Mouse (Mus musculus) adrenal gland (tissue): ENCODE data around the gene BC048671.

ENCODE experiments used
- intact Hi-C: fragments of 180-260 bp; cut with DNase I; formaldehyde crosslinking; loops from one replicate; pipeline ENCODE4 v1.15.1; 2025
- long read RNA-seq, 2 experiments: library from polyadenylated mRNA; unstranded; transcript quantifications; one replicate each; pipeline ENCODE4 v2.0.0; 2020; ENCODE audit warnings: borderline replicate concordance in 1 of 2; ENCODE audit not compliant: insufficient replicate concordance in 1 of 2

BC048671 gene
- long read RNA-seq, experiment 1 = 0 reads
- long read RNA-seq, experiment 2 = 0 reads

- intact Hi-C loops = no loop called here
Measured at GRCm38 (mm10) chr6:90300919-90301318, at the start of gene BC048671. Gene BC048671, plus strand, starts transcription at chr6:90301219.

GRCm38 (mm10) chr6:90288265-90288664, 12.8 kb upstream of the BC048671 start:
- intact Hi-C loops = loop anchor here (10.0 kb wide), 1 partner anchor 603 kb away; no protein-coding TSS in a partner anchor

DNA sequence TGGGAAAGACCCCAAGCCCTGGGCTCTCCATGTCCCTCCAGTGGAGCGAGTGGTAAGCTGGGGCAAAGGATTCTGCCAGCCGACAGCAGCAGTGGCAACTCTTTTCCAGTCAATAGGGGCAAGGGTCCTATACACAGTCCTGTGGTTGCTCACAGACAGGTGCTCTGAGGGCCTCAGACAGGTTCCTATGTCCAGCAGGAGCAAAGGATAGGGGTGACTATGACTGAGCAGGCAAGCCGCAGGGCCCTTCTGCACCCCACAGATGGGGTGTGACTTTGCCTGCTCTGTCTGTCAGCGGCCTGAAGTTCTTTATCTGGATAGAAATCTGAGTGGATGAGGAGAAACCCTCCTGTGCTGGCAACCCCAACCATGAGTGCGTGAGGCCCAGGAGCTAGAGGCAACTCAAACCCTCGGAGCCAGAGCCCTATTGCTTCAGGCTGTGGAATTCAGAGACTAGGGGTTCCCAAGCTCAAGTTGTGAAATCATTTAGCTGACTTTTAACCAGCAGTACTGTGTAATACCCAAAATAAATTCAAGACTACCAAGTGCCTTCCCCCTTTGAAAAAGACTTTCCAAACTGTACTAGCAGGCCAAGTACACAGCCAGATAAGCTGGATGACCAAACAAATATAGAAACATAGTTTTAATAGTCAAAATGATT, 5.4 kb downstream of the BC048671 start:
- intact Hi-C loops = no loop called here

GRCm38 (mm10) chr6:90308839-90309778, 8.1 kb downstream of the BC048671 start:
- intact Hi-C loops = no loop called here

GRCm38 (mm10) chr6:90315961-90316360, 14.9 kb downstream of the BC048671 start:
- intact Hi-C loops = no loop called here

DNA sequence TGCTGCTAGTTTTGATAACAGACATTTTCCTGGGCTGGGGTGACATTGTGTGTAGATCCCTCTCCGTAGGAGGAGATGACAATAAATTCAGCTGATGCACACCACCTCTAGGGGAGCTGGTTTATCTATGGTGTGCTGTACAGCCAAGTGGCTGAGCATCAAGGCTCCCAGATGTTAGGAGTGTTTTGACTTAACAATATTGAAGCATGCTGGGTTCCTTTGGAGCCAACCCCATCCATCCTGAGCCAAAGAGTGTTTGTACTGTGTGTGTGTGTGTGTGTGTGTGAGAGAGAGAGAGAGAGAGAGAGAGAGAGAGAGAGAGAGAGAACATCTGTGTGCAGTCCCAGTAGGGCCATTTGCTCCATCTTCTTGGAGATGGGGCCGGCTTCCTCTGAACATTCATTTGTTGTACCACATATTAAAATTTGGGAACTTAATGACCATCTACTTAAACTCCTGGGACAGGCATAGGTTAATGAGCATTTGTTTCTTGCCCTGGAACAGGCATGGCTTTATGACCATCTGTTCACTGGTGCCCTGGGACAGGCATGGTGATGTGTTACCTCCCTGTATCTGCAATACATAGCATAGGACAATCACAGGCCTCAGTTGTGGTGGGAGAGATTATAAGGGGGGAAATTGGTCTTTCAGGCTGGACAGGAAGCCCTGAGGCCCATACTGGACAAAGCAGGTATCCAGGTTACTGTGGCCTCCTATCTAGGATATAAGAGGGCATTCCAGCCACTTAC, 16.7 kb downstream of the BC048671 start:
- intact Hi-C loops = no loop called here

- intact Hi-C loops = no loop called here
Measured at GRCm38 (mm10) chr6:90319019-90319418, 18.0 kb downstream of the BC048671 start.

DNA sequence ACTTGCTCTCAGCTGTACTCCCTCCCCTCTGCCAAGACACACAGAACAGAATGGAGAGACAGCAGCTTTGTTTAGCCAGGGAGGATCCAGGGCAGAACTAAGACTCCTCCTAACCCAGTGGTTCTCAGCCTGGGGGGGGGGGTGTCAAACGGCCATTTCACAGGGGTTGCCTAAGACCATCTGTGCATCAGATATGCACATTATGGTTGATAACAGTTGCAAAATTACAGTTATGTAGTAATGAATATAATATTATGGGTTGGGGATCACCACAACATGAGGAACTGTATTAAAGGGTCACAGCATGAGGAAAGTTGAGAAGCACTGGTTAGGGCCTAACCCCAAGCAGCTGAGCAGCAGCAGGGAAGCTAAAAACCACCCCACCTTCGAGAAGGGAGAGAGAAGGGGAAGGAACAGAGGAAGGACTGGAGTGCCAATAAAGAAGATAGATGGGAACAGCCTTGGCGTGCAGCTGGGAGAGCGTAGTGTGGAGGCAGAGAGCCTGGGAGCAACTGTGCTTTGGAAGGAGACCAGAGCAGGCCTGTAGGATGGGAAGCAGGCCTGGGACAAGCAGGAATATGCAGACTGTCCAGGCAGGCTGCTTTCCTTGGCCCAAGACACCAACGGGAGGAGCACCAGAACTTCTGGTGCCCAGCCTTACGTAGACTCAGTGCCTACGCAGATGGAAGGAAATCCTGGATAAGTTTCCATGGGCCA, 18.6 kb downstream of the BC048671 start:
- intact Hi-C loops = loop anchor here (10.0 kb wide), 1 partner anchor 635 kb away; no protein-coding TSS in a partner anchor

GRCm38 (mm10) chr6:90320429-90320828, 19.4 kb downstream of the BC048671 start:
- intact Hi-C loops = loop anchor here (10.0 kb wide), 1 partner anchor 636 kb away; no protein-coding TSS in a partner anchor

DNA sequence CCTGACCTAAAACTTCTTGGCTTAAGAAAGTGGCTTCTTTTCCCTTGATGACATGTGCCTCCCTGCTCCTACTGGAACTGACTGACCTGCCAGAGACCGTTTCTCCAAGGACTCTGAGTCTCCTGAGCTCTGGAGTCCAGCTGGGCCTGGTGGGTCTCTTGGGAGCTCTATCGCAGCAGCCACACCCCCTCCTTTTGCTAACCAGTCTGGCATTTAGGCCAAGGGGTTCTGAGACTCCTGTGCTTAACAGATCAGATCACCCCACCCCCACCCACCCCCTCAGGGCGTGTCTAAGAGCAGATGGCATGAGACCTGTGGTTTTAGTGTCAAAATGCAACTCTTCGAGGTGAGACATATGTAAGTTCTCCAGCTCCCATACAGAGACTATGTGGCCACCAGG, 20.8 kb downstream of the BC048671 start:
- intact Hi-C loops = loop anchor here (10.0 kb wide), 1 partner anchor 637 kb away; no protein-coding TSS in a partner anchor

DNA sequence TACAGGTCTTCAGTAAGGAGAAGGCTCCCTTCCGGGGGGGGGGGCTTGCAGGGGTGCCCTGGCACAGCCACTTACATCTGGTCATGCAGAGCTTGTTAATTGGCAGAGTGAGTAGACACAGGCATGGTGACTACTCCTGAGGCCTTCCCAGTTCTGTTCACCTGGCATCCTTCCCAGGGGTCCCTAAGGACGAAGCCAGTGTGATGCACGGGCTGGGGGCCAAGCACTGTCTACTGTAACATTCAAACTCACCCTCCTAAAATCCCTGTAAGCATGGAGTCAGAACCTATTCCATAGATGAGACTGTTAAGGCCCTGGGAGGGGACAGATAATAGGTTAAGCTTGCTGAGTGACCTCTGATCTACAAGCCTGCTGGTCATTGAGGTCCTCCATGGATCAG, 23.0 kb downstream of the BC048671 start:
- intact Hi-C loops = loop anchor here (10.0 kb wide), 1 partner anchor 639 kb away; no protein-coding TSS in a partner anchor

GRCm38 (mm10) chr6:90324463-90324862, 23.4 kb downstream of the BC048671 start:
- intact Hi-C loops = loop anchor here (10.0 kb wide), 1 partner anchor 640 kb away; no protein-coding TSS in a partner anchor

- intact Hi-C loops = loop anchor here (10.0 kb wide), 1 partner anchor 640 kb away; no protein-coding TSS in a partner anchor
Measured at GRCm38 (mm10) chr6:90324991-90325390, 24.0 kb downstream of the BC048671 start, which contains the start of gene Chst13. Gene Chst13, minus strand, starts transcription at chr6:90325185.

GRCm38 (mm10) chr6:90327670-90328069, 26.7 kb downstream of the BC048671 start:
- intact Hi-C loops = loop anchor here (10.0 kb wide), 1 partner anchor 643 kb away; no protein-coding TSS in a partner anchor

DNA sequence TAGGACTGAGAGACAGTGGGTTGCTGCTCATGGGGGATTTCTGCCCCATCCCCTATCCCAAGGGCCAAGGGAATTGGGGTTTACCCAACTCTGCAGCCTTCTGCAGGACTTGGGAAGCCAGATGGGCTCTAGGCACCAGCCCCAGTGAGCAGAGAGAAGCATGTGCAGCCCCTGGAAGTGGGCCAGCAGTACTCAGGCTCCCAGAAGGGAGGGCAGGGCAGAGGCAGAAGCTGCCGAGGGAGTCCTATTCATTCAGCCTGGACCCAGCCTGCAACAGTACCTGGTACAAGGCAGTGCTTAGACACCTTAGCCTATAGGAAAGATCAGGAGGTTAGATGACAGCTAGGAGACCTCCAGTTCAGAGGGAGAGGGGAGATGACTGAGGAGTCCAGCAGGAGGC, 28.9 kb downstream of the BC048671 start:
- intact Hi-C loops = loop anchor here (10.0 kb wide), 1 partner anchor 645 kb away; no protein-coding TSS in a partner anchor

- intact Hi-C loops = no loop called here
Measured at GRCm38 (mm10) chr6:90332561-90333425, 31.8 kb downstream of the BC048671 start, which contains the start of gene Uroc1. Gene Uroc1, plus strand, starts transcription at chr6:90333284.

DNA sequence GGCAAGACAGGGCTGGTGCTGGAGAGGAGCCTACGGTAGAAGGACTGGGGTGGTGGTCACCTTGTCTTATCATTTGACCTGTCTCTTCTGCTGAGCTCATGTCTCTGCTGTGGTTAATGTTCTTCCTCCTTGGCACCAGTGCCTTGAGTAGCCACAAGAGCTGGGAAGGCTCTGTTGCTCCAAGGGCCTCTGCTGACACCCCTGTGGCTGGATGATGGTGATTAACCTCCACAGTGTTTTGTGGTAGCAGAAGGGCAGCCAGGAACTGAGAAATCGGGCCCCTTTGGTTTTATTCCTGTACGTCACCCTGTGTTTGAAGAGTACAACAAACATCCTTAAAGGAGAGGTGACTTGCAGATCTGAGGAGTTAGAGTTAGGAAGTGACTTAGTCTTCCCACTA, 33.2 kb downstream of the BC048671 start:
- intact Hi-C loops = no loop called here

DNA sequence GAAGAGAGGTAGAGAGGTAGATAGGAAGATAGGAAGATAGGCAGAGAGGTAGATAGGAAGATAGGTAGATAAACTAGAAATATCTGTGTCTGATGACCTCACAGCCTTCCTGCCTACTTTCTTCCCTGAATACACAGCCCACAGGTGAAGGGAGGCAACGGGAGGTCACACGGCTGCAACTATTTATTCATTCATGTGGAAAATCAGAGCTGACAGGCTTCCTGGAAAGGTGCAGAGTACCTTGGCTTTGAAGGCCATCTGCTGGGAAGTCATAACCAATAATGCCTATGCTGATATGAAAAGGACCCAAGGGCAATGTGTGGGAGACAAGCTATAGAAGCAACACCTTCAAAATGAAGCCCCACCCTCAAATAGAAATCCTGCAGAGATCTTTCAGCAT, 41.3 kb downstream of the BC048671 start:
- intact Hi-C loops = no loop called here

DNA sequence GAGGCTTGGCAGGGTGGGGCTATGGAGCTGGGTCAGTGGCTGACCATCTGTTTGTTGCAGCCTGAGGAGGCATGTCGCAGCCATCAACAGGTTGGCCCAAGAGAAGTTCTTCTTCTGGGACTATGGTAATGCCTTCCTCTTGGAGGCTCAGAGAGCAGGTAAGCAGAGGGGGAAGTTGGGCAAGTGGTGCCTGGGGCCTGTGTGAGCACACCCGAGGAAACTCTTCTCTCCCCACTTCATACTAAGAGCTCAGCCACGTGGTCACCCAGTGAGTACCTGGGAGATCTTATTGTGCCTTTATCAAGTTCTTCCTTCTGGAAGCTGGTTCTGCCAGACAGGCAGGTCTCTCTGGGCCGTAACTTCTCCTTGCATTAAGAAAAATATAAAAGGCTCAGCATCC, 46.2 kb downstream of the BC048671 start:
- intact Hi-C loops = no loop called here
